Mouse (Mus musculus) cerebellum, adult 8-10 months (tissue): ENCODE data around the gene Gal3st2.
"Not testable (repeated sequence)": the region's sequence is repeated elsewhere in the genome, so short reads cannot be mapped to it uniquely, and the experiment has no call there.

Experiments used
- DNase-seq: peaks from one replicate; pipeline ENCODE4 v3.0.0; 2022

The Gal3st2 gene

GRCm38 (mm10) chr1:93861048-93861447, at the start of gene Gal3st2:
Gal3st2 (plus strand) TSS chr1:93861306.
- not testable (repeated sequence) for DNase-seq

- DNase-seq = no peak
These were observed 49.5 kb upstream of the Gal3st2 start for GRCm38 (mm10) chr1:93811495-93812039.

GRCm38 (mm10) chr1:93817823-93818532, 43.1 kb upstream of the Gal3st2 start:
- no peak for DNase-seq

- DNase-seq = no peak
These were observed 42.4 kb upstream of the Gal3st2 start for GRCm38 (mm10) chr1:93818722-93819121.

GRCm38 (mm10) chr1:93823796-93824495, 37.2 kb upstream of the Gal3st2 start:
- peak; percentile 30 for DNase-seq

DNA sequence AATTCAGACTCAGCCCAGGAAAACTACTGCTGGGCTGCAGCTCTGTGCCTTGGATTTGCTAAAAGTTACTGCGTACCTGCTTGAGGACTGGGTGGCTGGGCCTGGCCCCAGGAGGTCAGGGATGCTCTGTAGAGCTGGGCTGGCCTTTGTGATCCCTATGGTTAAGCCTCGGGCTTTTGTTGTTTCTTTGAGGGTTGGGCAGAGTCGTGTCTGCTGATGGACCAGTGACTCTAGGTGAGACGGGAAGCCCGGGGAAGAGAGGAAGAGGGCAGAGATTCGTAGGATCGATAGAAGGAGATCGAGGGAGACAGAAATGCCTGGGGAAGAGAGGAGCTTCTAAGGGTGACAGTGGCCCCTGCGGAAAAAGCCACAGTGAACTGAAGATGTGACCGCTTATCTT, 36.5 kb upstream of the Gal3st2 start, which contains the start of gene D2hgdh:
Gene D2hgdh, plus strand, starts transcription at position 301 of the 400 bp plus-strand sequence.
- no peak for DNase-seq

- peak; percentile 95 for DNase-seq
These were observed 35.9 kb upstream of the Gal3st2 start for GRCm38 (mm10) chr1:93825105-93825674.

GRCm38 (mm10) chr1:93825771-93826539, 35.2 kb upstream of the Gal3st2 start:
- DNase-seq = peak; percentile 57

GRCm38 (mm10) chr1:93826540-93826835, 34.6 kb upstream of the Gal3st2 start:
- DNase-seq = peak; percentile 40

DNA sequence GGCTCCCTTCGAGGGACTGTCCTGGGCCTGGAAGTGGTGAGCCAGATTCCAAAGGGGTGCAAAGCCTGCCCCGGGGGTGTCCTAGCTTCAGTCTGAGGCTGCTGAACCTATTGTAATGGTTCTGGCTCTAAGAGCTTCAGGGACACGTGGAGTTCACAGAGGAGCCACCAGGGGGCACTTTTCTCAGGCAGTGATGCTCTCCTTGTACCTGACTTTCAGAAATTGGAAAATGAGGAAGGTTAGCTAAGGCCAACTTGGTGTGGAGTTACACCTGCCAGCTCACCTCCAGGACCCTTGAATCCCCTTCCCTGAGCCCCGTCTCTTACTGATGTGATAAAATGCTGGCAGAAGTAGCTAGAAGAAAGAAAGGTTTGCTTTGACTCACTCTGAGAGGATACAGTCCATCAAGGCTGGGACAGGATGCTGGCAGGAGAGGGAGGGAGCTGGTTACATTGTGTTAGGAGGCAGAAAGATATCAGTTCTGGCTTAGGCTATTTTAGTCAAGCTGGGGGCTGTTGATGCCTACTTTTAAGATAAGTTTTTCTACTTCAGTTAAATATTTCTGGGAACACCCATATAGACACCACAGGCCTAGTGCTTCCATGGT, 28.2 kb upstream of the Gal3st2 start:
- not testable (repeated sequence) for DNase-seq

GRCm38 (mm10) chr1:93834671-93835150, 26.4 kb upstream of the Gal3st2 start:
- DNase-seq = no peak

DNA sequence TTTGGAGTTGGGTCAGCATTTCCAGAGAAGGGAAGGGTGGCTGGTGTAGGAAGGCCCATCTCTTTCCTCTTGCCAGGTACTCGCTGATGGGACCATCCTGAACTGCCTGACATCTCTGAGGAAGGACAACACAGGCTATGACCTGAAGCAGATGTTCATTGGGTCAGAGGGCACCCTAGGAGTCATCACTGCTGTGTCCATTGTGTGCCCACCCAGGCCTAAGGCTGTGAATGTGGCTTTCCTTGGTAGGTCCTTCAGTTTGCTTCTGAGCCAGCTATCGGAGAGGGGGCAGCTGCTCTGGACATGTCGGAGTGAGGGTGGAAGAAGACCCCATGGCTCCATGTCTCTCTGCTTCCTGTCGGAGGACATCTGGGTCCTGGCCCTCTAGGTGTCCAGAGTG, 25.9 kb upstream of the Gal3st2 start:
- no peak for DNase-seq

- DNase-seq = no peak
These were observed 25.1 kb upstream of the Gal3st2 start for GRCm38 (mm10) chr1:93835876-93836531.

GRCm38 (mm10) chr1:93836532-93836913, 24.6 kb upstream of the Gal3st2 start:
- no peak for DNase-seq

- DNase-seq = no peak
These were observed 23.8 kb upstream of the Gal3st2 start for GRCm38 (mm10) chr1:93837335-93837734.

DNA sequence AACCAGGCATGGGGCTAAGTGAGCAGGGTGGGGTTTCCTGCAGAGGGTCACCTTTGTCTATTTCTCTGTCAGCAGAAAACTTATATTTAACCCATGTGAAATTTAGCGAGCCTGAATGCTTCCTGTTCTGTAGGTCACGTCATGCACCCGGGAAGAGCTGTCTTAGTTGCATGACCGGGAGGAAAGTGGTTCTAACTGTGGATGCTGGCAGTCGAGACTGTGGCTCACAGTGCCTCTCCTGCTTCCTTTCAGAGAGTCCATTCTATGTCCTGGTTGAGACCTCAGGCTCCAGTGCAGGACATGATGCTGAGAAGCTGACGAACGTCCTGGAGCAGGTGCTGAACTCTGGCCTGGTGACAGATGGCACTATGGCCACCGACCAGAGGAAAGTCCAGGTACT, 22.5 kb upstream of the Gal3st2 start:
- not testable (repeated sequence) for DNase-seq

- not testable (repeated sequence) for DNase-seq
These were observed 15.2 kb upstream of the Gal3st2 start for GRCm38 (mm10) chr1:93845766-93846366.

GRCm38 (mm10) chr1:93855790-93856189, 5.3 kb upstream of the Gal3st2 start:
- DNase-seq = not testable (repeated sequence)

DNA sequence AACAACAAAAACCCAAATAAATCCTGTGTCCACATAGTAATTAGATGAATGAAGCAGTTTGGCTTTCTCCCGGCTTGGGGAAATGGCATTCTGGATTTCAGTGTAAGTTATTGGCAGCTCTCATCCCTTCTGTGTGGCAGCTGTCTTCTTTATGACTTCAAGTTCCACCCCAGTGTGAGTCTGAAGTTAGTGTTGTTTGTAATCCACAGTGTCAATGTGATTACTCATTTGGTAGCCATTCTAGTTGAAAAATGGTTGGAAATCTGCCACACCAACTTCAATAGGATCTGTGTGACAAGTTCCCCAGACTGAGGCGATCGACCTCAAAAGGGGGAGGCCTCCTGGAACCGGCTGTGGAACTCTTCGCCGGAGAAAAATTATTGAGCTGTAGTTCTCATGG, 3.7 kb upstream of the Gal3st2 start:
- DNase-seq = no peak

- no peak for DNase-seq
These were observed 3.1 kb upstream of the Gal3st2 start for GRCm38 (mm10) chr1:93857991-93858390.

DNA sequence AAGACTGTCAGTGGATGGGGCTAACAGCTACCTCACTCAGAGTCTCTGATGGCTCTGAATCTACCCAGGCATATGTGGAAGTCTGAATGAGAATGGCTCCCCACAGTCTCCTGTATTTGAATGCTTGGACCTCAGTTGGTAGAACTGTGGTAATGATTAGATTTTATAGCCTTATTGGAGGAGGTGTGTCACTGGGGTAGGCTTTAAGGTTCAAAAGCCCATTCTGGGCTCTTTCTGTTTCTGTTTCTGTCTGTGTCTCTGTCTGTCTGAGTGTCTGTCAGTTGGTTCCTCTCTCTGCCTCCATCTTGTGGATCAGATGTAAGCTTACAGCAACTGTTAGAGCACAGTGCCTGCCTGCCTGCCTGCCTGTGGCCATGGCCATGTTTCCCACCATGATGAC, 1.5 kb upstream of the Gal3st2 start:
- no peak for DNase-seq
